Mouse (Mus musculus) kidney, adult 2 months (tissue): ENCODE data around the gene Zfp553. TPM values are rescaled to one million over a fixed set of nuclear protein-coding genes. Genes with fewer than 3 reads are reported as not detected.

ENCODE experiments used
- DNase-seq: peaks from one replicate; pipeline ENCODE4 v3.0.0; 2021
- H3K27ac ChIP-seq: fragments of 200-500 bp; 2 replicates; pipeline ENCODE4 v1.5.1; 2012; ENCODE audit warnings: low read depth, low read length, control low read depth, inconsistent platforms; ENCODE audit not compliant: insufficient read depth
- H3K27me3 ChIP-seq: fragments of 200-500 bp; replicated peaks from 2 replicates; pipeline ENCODE4 v1.6.1; 2012; ENCODE audit warnings: mild to moderate bottlenecking, moderate library complexity, low read length, inconsistent platforms; ENCODE audit not compliant: control insufficient read depth, insufficient read depth
- H3K36me3 ChIP-seq: fragments of 200-500 bp; 2 replicates; pipeline ENCODE4 v1.6.1; 2012; ENCODE audit warnings: mild to moderate bottlenecking, moderate library complexity, low read length, inconsistent platforms; ENCODE audit not compliant: control insufficient read depth, insufficient read depth
- H3K4me1 ChIP-seq: fragments of 200-500 bp; 2 replicates; pipeline ENCODE4 v1.6.1; 2011; ENCODE audit warnings: low read length; ENCODE audit not compliant: control insufficient read depth, insufficient read depth
- H3K4me3 ChIP-seq: fragments of 200-500 bp; 2 replicates; pipeline ENCODE4 v1.5.1; 2011; ENCODE audit warnings: mild to moderate bottlenecking, low read depth, low read length, control low read depth; ENCODE audit not compliant: insufficient read depth
- CTCF ChIP-seq: fragments of 200-500 bp; conservative IDR thresholded peaks from 2 replicates; pipeline ENCODE4 v1.5.1; 2011; ENCODE audit warnings: low read depth, mild to moderate bottlenecking, control low read depth, low read length, moderate library complexity, mixed read lengths; ENCODE audit not compliant: insufficient read depth, insufficient read length
- POLR2A ChIP-seq: fragments of 200-500 bp; IDR thresholded peaks from one replicate; pipeline ENCODE4 v1.6.1; 2011; ENCODE audit warnings: low read depth, low read length, control low read depth
- WGBS: fragments of 180-500 bp; shearing (Covaris S2); methylation state at CpG from one replicate; pipeline ENCODE4 v1.1.7; 2018; 5-methylcytosine and 5-hydroxymethylcytosine counted together
- polyA plus RNA-seq: library from polyadenylated mRNA; depleted of rRNA; stranded (reverse); fragments of >200 nt; gene quantifications from 2 replicates; pipeline ENCODE4 v1.2.3, GENCODE M21; 2012; rRNA removed

The Zfp553 gene
- 7.9 and 9.6 TPM in 2 replicates for polyA plus RNA-seq

- peak; percentile 92 for DNase-seq
- peak within 1 kb of the TSS; percentile 96 for H3K4me3 ChIP-seq
- H3K36me3 ChIP-seq = peaks cover 5% of the 10 kb centered on the region
- WGBS = under 1% methylated on average over 64 of the region's 64 CpGs
- H3K4me1 ChIP-seq = peaks cover 9% of the 10 kb centered on the region
- H3K27me3 ChIP-seq = no peaks in the 10 kb centered on the region
- H3K27ac ChIP-seq = peak within 1 kb of the TSS; percentile 62
- TF ChIP-seq POLR2A (peak; percentile 43), CTCF (no peak)
Observed at GRCm38 (mm10) chr7:127232622-127233367, at the start of gene Zfp553, which contains the start of gene Sept1. Gene Zfp553, plus strand, starts transcription at chr7:127233061. Gene Sept1, minus strand, starts transcription at chr7:127233130.

- Histone ChIP-seq H3K4me3 (no peak overlapping the region), H3K4me1 (no peaks in the 10 kb centered on the region), H3K27me3 (no peaks in the 10 kb centered on the region), H3K27ac (no peak overlapping the region), H3K36me3 (no peaks in the 10 kb centered on the region)
- peak; percentile 48 for DNase-seq
- TF ChIP-seq CTCF = no peak
- no peak for TF ChIP-seq POLR2A
- WGBS = 50% methylated on average over 8 of the region's 8 CpGs
Observed at GRCm38 (mm10) chr7:127183345-127183744, 49.5 kb upstream of the Zfp553 start.

GRCm38 (mm10) chr7:127183828-127184227 is 49.0 kb upstream of the Zfp553 start:
- H3K4me1 ChIP-seq = no peaks in the 10 kb centered on the region
- H3K27ac ChIP-seq = no peak overlapping the region
- peak; percentile 66 for TF ChIP-seq CTCF
- TF ChIP-seq POLR2A = no peak
- H3K27me3 ChIP-seq = no peaks in the 10 kb centered on the region
- WGBS = 65% methylated on average over 6 of the region's 6 CpGs
- no peaks in the 10 kb centered on the region for H3K36me3 ChIP-seq
- peak; percentile 50 for DNase-seq
- no peak overlapping the region for H3K4me3 ChIP-seq

GRCm38 (mm10) chr7:127184720-127185119 is 48.1 kb upstream of the Zfp553 start:
- DNase-seq = no peak
- no peaks in the 10 kb centered on the region for H3K36me3 ChIP-seq
- WGBS = 33% methylated on average over 1 of the region's 1 CpGs
- H3K4me1 ChIP-seq = no peaks in the 10 kb centered on the region
- TF ChIP-seq POLR2A = no peak
- TF ChIP-seq CTCF = no peak
- H3K4me3 ChIP-seq = no peak overlapping the region
- H3K27ac ChIP-seq = no peak overlapping the region
- H3K27me3 ChIP-seq = no peaks in the 10 kb centered on the region

- Histone ChIP-seq H3K27ac (no peak overlapping the region), H3K27me3 (no peaks in the 10 kb centered on the region), H3K4me1 (no peaks in the 10 kb centered on the region), H3K36me3 (no peaks in the 10 kb centered on the region), H3K4me3 (no peak overlapping the region)
- DNase-seq = no peak
- 66% methylated on average over 3 of the region's 3 CpGs for WGBS
- TF ChIP-seq POLR2A (no peak), CTCF (peak; percentile 38; the same call in 1 of the 2 replicates)
Observed at GRCm38 (mm10) chr7:127185601-127186000, 47.3 kb upstream of the Zfp553 start.

GRCm38 (mm10) chr7:127187351-127187750 is 45.5 kb upstream of the Zfp553 start:
- H3K27ac ChIP-seq = no peak overlapping the region
- WGBS = 79% methylated on average over 10 of the region's 10 CpGs
- TF ChIP-seq POLR2A (no peak), CTCF (no peak)
- H3K36me3 ChIP-seq = no peaks in the 10 kb centered on the region
- H3K27me3 ChIP-seq = no peaks in the 10 kb centered on the region
- H3K4me1 ChIP-seq = no peaks in the 10 kb centered on the region
- no peak overlapping the region for H3K4me3 ChIP-seq
- DNase-seq = no peak

GRCm38 (mm10) chr7:127188305-127189276 is 44.3 kb upstream of the Zfp553 start:
- Histone ChIP-seq H3K27me3 (no peaks in the 10 kb centered on the region), H3K4me1 (peaks cover 3% of the 10 kb centered on the region; the same call in 1 of the 2 replicates), H3K27ac (no peak overlapping the region), H3K36me3 (no peaks in the 10 kb centered on the region), H3K4me3 (no peak overlapping the region)
- TF ChIP-seq POLR2A (no peak), CTCF (no peak)
- 73% methylated on average over 17 of the region's 17 CpGs for WGBS
- no peak for DNase-seq
